Mouse (Mus musculus): ENCODE results near the gene Nrip3. TPM values are rescaled to one million over a fixed set of nuclear protein-coding genes. Genes with fewer than 3 reads are reported as not detected.

Gene Nrip3
- polyA plus RNA-seq, 1 experiment, result 0.11 TPM

Other genes with a start within 250 kb of the Nrip3 start
- 35.8 and 51.2 TPM in 2 replicates for gene St5, start 78.4 kb downstream of the Nrip3 start, polyA plus RNA-seq (2012; rRNA removed)
- gene Akip1, start 78.3 kb downstream of the Nrip3 start, polyA plus RNA-seq (2012; rRNA removed), result 14.1 and 19.7 TPM in 2 replicates
- gene BC051019, start 58.2 kb downstream of the Nrip3 start, polyA plus RNA-seq (2012; rRNA removed), result 1.8 and 2.6 TPM in 2 replicates
- 0.27 and 0.65 TPM in 2 replicates for gene Ascl3, start 50.3 kb downstream of the Nrip3 start, polyA plus RNA-seq (2012; rRNA removed)
- 48.1 and 51.9 TPM in 2 replicates for gene Tmem9b, start 29.1 kb downstream of the Nrip3 start, polyA plus RNA-seq (2012; rRNA removed)
- gene Scube2, start 83.7 kb upstream of the Nrip3 start, polyA plus RNA-seq (2012; rRNA removed), result 0.23 and 0.43 TPM in 2 replicates
- 63.8 and 87.1 TPM in 2 replicates for gene Dennd5a, start 178.4 kb upstream of the Nrip3 start, polyA plus RNA-seq (2012; rRNA removed)
- 31.1 and 32.4 TPM in 2 replicates for gene Tmem41b, start 204.9 kb upstream of the Nrip3 start, polyA plus RNA-seq (2012; rRNA removed)
- 16.7 and 21.8 TPM in 2 replicates for gene Ipo7, start 236.2 kb upstream of the Nrip3 start, polyA plus RNA-seq (2012; rRNA removed)